Mouse (Mus musculus): Measurements from ENCODE around the gene Zfp652. TPM values are rescaled to one million over a fixed set of nuclear protein-coding genes. Genes with fewer than 3 reads are reported as not detected.

Gene Zfp652
- polyA plus RNA-seq, 1 experiment from 2014 or later: 26.4 TPM

DNA sequence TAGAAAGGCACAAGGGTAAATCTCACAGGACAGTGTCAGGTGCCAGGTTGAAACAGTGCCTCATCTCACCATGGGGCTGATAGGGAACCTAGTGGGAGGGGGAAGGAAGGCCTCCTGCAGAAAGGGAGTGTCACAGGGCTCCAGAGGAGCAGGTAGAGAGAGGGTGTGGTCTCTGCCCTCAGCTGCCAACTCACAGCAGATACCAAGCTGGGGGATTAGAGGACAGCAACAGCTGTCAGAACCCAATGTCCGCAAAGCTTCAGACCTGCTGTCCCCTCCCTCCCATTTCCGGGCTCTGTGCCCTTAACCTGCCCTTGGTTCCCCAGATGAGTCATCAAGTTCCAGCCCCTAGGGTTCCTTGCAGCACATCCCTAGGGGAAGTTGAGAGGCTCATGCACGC is 93.1 kb downstream of the Zfp652 start:
- DNase-seq (ENCODE audit: low read depth, low spot score) (no peak), ATAC-seq (no peak)
- CTCF ChIA-PET: interaction anchor here (0.6 kb wide), 1 partner anchor 766 kb away, joined by 3 read pairs; no protein-coding TSS in a partner anchor
- POLR2A ChIA-PET: no interaction called here
- no peaks in the 10 kb centered on the region for H3K27me3 ChIP-seq
- in situ Hi-C loops (cut with MboI; ENCODE audit: low pct_unique_long_range_greater_than_20kb): no loop called here
- no peak for TF ChIP-seq CTCF (IDR thresholded peaks at IDR 0.05)

DNA sequence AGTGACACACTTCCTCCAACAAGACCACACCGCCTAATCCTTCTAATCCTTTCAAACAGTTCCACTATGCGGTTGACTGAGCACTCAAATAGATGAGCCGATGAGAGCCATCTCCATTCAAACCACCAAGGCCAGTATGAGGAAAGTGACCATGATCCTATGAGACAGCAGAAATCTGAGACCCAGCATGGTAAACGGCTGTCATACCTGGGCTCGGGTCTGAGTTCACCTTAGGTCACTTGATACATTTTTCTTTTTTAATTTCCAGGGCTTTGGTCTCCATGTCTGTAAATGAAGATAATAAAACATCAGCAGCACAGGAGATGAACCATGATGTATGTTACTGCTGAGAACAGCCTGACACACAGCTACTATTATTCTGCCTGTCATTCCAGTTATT is 95.4 kb downstream of the Zfp652 start:
- ATAC-seq: no peak
- ChIA-PET CTCF (no interaction called here), POLR2A (no interaction called here)

DNA sequence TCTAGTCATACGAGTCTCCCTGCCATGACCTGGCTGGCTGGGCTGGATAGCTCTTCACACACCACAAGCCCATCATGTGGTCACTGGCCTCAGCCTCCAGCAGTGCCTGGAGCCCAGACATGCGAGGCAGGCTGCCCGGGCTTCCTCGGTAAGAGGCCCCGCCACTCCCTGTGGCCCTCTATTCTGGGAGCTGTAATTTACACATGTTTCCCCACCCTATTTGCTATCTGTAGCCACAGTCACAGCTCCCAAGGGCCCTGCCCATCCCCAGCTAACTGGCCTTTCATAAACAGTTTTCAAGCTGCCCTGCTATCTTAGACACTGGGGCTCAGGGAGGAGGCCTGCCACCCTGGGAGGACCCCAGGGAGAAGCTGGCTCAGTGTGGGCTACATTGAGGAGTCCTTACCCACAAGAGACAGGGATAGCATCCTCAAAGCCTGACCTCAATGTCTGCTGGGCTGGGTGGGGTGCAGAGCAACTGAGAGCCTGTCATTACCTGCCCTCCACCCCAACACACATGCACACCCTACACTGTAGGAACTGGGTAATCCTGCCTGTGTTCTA is 96.1 kb downstream of the Zfp652 start:
- TF ChIP-seq CTCF (IDR thresholded peaks at IDR 0.05): no peak
- ChIA-PET CTCF (no interaction called here), POLR2A (no interaction called here)
- no peaks in the 10 kb centered on the region for H3K27me3 ChIP-seq
- in situ Hi-C loops (cut with MboI; ENCODE audit: low pct_unique_long_range_greater_than_20kb): no loop called here
- no peak for DNase-seq (ENCODE audit: low read depth, low spot score)
- ATAC-seq: no peak

More for the DNA sequence above, 95.4 kb downstream of the Zfp652 start:
- no peak for TF ChIP-seq CTCF (IDR thresholded peaks at IDR 0.05)
- H3K27me3 ChIP-seq: no peaks in the 10 kb centered on the region
- in situ Hi-C loops (cut with MboI; ENCODE audit: low pct_unique_long_range_greater_than_20kb): no loop called here
- DNase-seq (ENCODE audit: low read depth, low spot score): no peak

DNA sequence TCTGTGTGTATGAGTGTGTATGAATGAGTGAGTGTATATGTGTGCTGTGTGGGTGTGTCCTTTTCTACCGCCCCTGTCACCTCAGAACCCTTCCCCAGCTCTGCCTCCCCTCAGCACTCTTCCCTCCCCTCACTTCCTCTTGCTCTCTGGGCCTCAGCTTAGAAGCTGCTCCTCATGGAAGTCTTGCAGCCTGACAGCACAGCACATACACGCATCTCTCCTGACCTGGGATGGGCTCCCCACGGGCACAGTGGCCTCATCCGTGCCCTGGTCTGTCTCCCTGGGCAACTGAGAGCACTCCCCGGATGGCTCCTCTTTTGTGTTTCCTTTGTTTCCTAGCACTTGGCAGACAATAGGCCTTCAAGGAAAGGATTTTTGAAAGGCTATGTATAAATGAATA is 97.1 kb downstream of the Zfp652 start:
- in situ Hi-C loops (cut with MboI; ENCODE audit: low pct_unique_long_range_greater_than_20kb): no loop called here
- TF ChIP-seq CTCF (IDR thresholded peaks at IDR 0.05): no peak
- ChIA-PET CTCF (no interaction called here), POLR2A (no interaction called here)
- no peak for ATAC-seq
- DNase-seq (ENCODE audit: low read depth, low spot score): no peak
- no peaks in the 10 kb centered on the region for H3K27me3 ChIP-seq

DNA sequence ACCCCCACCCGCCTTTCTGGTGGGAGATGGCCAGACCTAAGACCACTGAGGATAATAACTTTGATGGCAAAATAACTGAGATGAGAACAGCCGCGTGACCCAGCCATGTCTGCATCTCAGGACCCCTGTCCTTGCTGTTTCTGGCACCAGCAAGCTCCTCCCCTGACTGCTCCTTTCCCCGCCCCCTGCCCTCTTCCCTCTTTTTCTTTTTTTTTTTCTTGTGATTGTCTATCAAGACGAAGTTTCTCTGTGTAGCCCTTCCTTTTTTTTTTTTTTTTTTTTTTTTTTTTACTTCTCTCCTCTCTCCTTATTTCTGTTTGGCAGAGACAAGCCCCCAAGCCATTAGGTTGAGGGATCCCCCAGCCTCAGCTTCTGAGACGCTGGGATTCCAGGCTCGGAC is 98.4 kb downstream of the Zfp652 start:
- POLR2A ChIA-PET: no interaction called here
- CTCF ChIA-PET: no interaction called here
- H3K27me3 ChIP-seq: no peaks in the 10 kb centered on the region
- in situ Hi-C loops (cut with MboI; ENCODE audit: low pct_unique_long_range_greater_than_20kb): no loop called here
- no peak for TF ChIP-seq CTCF (IDR thresholded peaks at IDR 0.05)
- no peak for DNase-seq (ENCODE audit: low read depth, low spot score)
- no peak for ATAC-seq

- CTCF ChIA-PET: no interaction called here
- TF ChIP-seq CTCF (IDR thresholded peaks at IDR 0.05): no peak
- no peaks in the 10 kb centered on the region for H3K27me3 ChIP-seq
- POLR2A ChIA-PET: no interaction called here
- in situ Hi-C loops (cut with MboI; ENCODE audit: low pct_unique_long_range_greater_than_20kb): no loop called here
- ATAC-seq (no peak), DNase-seq (ENCODE audit: low read depth, low spot score) (no peak)
Observed at GRCm38 (mm10) chr11:95811741-95812140, 99.3 kb downstream of the Zfp652 start.

GRCm38 (mm10) chr11:95812224-95812623 is 99.8 kb downstream of the Zfp652 start:
- ChIA-PET CTCF (no interaction called here), POLR2A (no interaction called here)
- ATAC-seq (no peak), DNase-seq (ENCODE audit: low read depth, low spot score) (no peak)
- H3K27me3 ChIP-seq: no peaks in the 10 kb centered on the region
- in situ Hi-C loops (cut with MboI; ENCODE audit: low pct_unique_long_range_greater_than_20kb): no loop called here
- no peak for TF ChIP-seq CTCF (IDR thresholded peaks at IDR 0.05)

GRCm38 (mm10) chr11:95814101-95814500 is 101.6 kb downstream of the Zfp652 start:
- no peak for TF ChIP-seq CTCF (IDR thresholded peaks at IDR 0.05)
- H3K27me3 ChIP-seq: no peaks in the 10 kb centered on the region
- ChIA-PET CTCF (no interaction called here), POLR2A (interaction anchor here (1.5 kb wide), 1 partner anchor 43 kb away, joined by 3 read pairs; no protein-coding TSS in a partner anchor)
- no peak for DNase-seq (ENCODE audit: low read depth, low spot score)
- in situ Hi-C loops (cut with MboI; ENCODE audit: low pct_unique_long_range_greater_than_20kb): no loop called here
- ATAC-seq: no peak

DNA sequence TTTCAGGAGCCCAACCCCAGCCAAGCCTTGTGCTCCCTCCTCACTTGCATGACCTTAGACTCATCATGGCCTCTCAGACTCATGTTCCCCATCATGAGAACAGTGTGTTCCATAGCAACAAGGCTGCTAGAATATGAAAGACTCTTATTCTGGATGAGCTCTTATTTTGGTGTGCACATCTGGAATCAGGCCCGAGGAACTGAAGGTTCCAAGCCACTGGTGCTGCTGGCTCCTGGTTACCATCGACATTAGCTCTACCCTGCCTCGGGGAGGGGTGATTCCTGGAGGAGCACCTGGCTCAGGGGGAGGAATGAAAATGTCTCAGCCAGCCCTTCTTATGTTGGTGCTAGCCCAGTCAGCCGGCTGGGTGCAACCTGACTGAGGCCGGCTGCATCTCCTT is 102.4 kb downstream of the Zfp652 start:
- TF ChIP-seq CTCF (IDR thresholded peaks at IDR 0.05): no peak
- in situ Hi-C loops (cut with MboI; ENCODE audit: low pct_unique_long_range_greater_than_20kb): no loop called here
- CTCF ChIA-PET: no interaction called here
- no peaks in the 10 kb centered on the region for H3K27me3 ChIP-seq
- POLR2A ChIA-PET: interaction anchor here (1.5 kb wide), 1 partner anchor 44 kb away, joined by 3 read pairs; no protein-coding TSS in a partner anchor
- no peak for ATAC-seq
- DNase-seq (ENCODE audit: low read depth, low spot score): no peak

DNA sequence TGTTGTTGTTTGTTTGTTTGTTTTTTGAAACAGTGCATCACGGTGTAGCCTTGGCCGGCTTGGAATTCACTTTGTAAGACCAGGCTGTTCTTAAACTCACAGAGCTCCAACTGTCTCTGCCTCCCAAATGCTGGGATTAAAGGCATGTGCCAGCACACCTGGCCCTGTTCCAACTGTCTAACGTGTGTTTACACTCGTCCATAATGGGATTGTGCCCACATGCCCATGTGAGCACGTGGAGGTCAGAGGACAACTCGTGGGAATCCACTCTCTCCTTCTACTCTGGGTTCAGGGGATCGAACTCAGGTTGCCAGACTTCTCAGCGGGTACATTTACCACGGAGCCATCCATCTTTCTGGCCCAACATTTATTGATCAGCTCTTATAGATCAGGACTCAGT is 102.9 kb downstream of the Zfp652 start:
- H3K27me3 ChIP-seq: no peaks in the 10 kb centered on the region
- TF ChIP-seq CTCF (IDR thresholded peaks at IDR 0.05): no peak
- in situ Hi-C loops (cut with MboI; ENCODE audit: low pct_unique_long_range_greater_than_20kb): no loop called here
- ATAC-seq (no peak), DNase-seq (ENCODE audit: low read depth, low spot score) (no peak)
- CTCF ChIA-PET: no interaction called here
- POLR2A ChIA-PET: no interaction called here

DNA sequence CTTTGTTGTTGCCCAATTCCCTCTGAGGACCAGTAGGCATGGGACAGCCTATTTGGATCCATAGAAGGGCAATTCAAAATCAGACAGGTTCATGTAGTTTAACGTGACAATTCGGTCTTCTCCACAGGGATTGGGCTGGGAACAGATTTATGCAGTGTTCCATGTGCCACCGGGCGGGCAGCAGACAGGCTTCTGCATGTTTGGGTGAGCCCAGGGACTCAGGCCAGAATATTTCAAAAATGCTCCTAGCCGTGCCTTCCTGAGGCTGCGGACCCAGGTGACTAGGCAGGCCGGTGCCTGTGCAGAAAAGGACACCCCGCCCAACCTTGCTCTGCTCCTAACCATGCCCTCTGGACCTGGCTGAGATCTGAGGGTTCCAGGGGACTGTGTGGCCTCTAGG is 106.7 kb downstream of the Zfp652 start:
- no peak for DNase-seq (ENCODE audit: low read depth, low spot score)
- TF ChIP-seq CTCF (IDR thresholded peaks at IDR 0.05): no peak
- ChIA-PET CTCF (no interaction called here), POLR2A (no interaction called here)
- no peaks in the 10 kb centered on the region for H3K27me3 ChIP-seq
- in situ Hi-C loops (cut with MboI; ENCODE audit: low pct_unique_long_range_greater_than_20kb): no loop called here
- no peak for ATAC-seq

DNA sequence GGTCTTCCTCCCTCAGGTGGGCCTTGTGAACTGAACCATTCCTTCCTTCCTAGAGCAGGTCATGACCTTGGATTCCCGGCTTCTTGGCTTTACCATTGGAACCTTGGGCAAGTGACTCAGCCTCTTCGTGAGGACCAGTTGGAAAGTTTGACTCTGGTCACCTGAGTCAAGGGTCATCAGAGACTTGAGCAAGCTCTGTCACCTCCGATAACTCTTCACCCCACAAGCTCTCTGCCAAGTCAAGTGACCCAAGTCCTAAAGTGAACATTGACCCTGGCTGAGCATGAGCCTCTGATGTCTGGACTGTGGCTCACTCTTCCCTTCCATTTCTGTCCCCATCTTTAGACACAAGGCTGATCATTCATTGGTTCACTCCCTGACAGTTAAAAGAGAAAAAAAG is 109.0 kb downstream of the Zfp652 start:
- TF ChIP-seq CTCF (IDR thresholded peaks at IDR 0.05): no peak
- ATAC-seq: no peak
- no peak for DNase-seq (ENCODE audit: low read depth, low spot score)
- POLR2A ChIA-PET: no interaction called here
- in situ Hi-C loops (cut with MboI; ENCODE audit: low pct_unique_long_range_greater_than_20kb): no loop called here
- peaks cover 7% of the 10 kb centered on the region for H3K27me3 ChIP-seq
- CTCF ChIA-PET: no interaction called here
